Mouse (Mus musculus) midbrain, embryonic 13.5 days (tissue): ENCODE measurements around the gene Spag17. TPM values are rescaled to one million over a fixed set of nuclear protein-coding genes. Genes with fewer than 3 reads are reported as not detected.

Experiments used
- ATAC-seq: fragments of 200-750 bp; cut with Nextera tagmentation; 2 replicates; pipeline ENCODE4 v1.8.0; 2017; ENCODE audit warnings: mild to moderate bottlenecking, moderate TSS enrichment, moderate library complexity
- H3K27ac ChIP-seq: fragments of 300-500 bp; sonication (generic); 2 replicates; pipeline ENCODE4 v1.5.1; 2015; ENCODE audit warnings: inconsistent platforms, mild to moderate bottlenecking, moderate library complexity
- H3K27me3 ChIP-seq: fragments of 300-500 bp; sonication (generic); 2 replicates; pipeline ENCODE4 v1.6.1; 2015; ENCODE audit warnings: mild to moderate bottlenecking, inconsistent platforms
- H3K36me3 ChIP-seq: fragments of 300-500 bp; sonication (generic); 2 replicates; pipeline ENCODE4 v1.6.1; 2015; ENCODE audit warnings: mild to moderate bottlenecking, inconsistent platforms
- H3K4me1 ChIP-seq: fragments of 300-500 bp; sonication (generic); replicated peaks from 2 replicates; pipeline ENCODE4 v1.6.1; 2015; ENCODE audit warnings: inconsistent platforms
- H3K4me2 ChIP-seq: fragments of 300-500 bp; sonication (generic); replicated peaks from 2 replicates; pipeline ENCODE4 v1.6.1; 2015; ENCODE audit warnings: moderate library complexity, mild to moderate bottlenecking, inconsistent platforms
- H3K4me3 ChIP-seq: fragments of 300-500 bp; sonication (generic); replicated peaks from 2 replicates; pipeline ENCODE4 v1.5.1; 2015; ENCODE audit warnings: mild to moderate bottlenecking, inconsistent platforms
- H3K9ac ChIP-seq: fragments of 300-500 bp; sonication (generic); replicated peaks from 2 replicates; pipeline ENCODE4 v1.6.1; 2015; ENCODE audit warnings: mild to moderate bottlenecking, inconsistent platforms
- H3K9me3 ChIP-seq: fragments of 300-500 bp; sonication (generic); 2 replicates; pipeline ENCODE4 v1.6.1; 2016; ENCODE audit warnings: mild to moderate bottlenecking, inconsistent platforms
- WGBS: fragments of 180-500 bp; shearing (Covaris S2); methylation state at CpG from one replicate; pipeline ENCODE4 v1.1.7; 2015; 5-methylcytosine and 5-hydroxymethylcytosine counted together
- polyA plus RNA-seq: library from polyadenylated mRNA; unstranded; fragments of >200 nt; fragmentation: Nextera tagmentation; extraction: Ambion mirVana; gene quantifications from 2 replicates; pipeline ENCODE4 v1.2.1, GENCODE M21; 2015

Gene Spag17
- polyA plus RNA-seq, 1 experiment from 2014 or later, result 0.75 TPM

DNA sequence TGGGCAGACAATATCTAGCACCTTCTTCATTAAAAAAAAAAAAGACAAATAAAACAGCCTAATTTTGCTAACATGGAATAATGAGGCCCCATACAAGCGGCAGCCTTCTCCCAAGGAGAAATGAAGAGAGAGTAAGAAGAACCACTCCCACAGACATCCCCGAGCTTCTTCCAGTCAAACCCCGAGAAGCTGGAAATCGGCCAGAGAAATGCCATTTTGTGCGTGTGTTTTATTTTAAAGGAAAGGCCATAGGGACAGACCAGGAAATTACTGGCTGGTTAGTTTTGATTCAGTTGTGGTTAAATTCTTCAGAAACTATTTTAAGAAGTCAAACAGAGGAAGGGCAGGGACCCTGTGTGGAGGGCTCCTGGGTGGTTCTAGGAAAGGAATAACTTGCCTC lies 85.6 kb downstream of the Spag17 start:
- H3K4me1 ChIP-seq, result no peaks in the 10 kb centered on the region
- H3K27ac ChIP-seq, result no peak overlapping the region
- H3K36me3 ChIP-seq, result no peaks in the 10 kb centered on the region
- H3K4me2 ChIP-seq, result no peak overlapping the region
- H3K4me3 ChIP-seq, result no peak overlapping the region
- 77% methylated on average over 5 of the region's 5 CpGs for WGBS
- ATAC-seq, result no peak
- no peaks in the 10 kb centered on the region for H3K27me3 ChIP-seq
- H3K9ac ChIP-seq, result no peak overlapping the region
- no peaks in the 10 kb centered on the region for H3K9me3 ChIP-seq

GRCm38 (mm10) chr3:99981046-99981445 lies 95.8 kb downstream of the Spag17 start:
- WGBS, result 65% methylated on average over 7 of the region's 7 CpGs
- no peak overlapping the region for H3K4me2 ChIP-seq
- H3K36me3 ChIP-seq, result no peaks in the 10 kb centered on the region
- H3K27me3 ChIP-seq, result no peaks in the 10 kb centered on the region
- H3K4me3 ChIP-seq, result no peak overlapping the region
- H3K27ac ChIP-seq, result no peak overlapping the region
- ATAC-seq, result no peak
- no peaks in the 10 kb centered on the region for H3K9me3 ChIP-seq
- H3K4me1 ChIP-seq, result no peaks in the 10 kb centered on the region
- H3K9ac ChIP-seq, result no peak overlapping the region

DNA sequence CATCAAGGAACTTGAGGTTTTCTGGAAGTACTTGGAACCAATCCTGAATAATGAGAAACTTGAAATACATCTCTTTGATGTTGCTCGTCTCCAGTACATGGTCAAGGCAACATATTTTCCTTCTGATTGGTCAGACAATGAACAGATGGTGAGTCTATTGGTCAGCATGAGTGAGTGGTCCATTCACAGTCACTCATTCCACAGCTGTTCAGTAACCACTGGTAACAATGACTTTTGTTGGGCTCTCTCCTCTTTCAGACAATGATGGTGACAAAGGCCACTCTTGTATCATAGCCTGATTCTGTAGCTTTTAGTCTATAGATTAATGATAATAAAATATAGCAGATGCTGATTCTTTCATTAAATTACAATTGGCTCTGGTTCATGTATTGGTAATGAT lies 119.5 kb downstream of the Spag17 start:
- Histone ChIP-seq H3K9ac (no peak overlapping the region), H3K4me1 (no peaks in the 10 kb centered on the region), H3K4me3 (no peak overlapping the region), H3K27ac (no peak overlapping the region), H3K4me2 (no peak overlapping the region), H3K9me3 (no peaks in the 10 kb centered on the region), H3K36me3 (no peaks in the 10 kb centered on the region), H3K27me3 (no peaks in the 10 kb centered on the region)
- WGBS, result 35% methylated on average over 1 of the region's 1 CpGs
- ATAC-seq, result no peak

GRCm38 (mm10) chr3:100009807-100010206 lies 124.6 kb downstream of the Spag17 start:
- no peaks in the 10 kb centered on the region for H3K36me3 ChIP-seq
- no peaks in the 10 kb centered on the region for H3K27me3 ChIP-seq
- H3K9me3 ChIP-seq, result no peaks in the 10 kb centered on the region
- ATAC-seq, result no peak
- no peaks in the 10 kb centered on the region for H3K4me1 ChIP-seq
- no peak overlapping the region for H3K9ac ChIP-seq
- no peak overlapping the region for H3K4me2 ChIP-seq
- no peak overlapping the region for H3K4me3 ChIP-seq
- H3K27ac ChIP-seq, result no peak overlapping the region

DNA sequence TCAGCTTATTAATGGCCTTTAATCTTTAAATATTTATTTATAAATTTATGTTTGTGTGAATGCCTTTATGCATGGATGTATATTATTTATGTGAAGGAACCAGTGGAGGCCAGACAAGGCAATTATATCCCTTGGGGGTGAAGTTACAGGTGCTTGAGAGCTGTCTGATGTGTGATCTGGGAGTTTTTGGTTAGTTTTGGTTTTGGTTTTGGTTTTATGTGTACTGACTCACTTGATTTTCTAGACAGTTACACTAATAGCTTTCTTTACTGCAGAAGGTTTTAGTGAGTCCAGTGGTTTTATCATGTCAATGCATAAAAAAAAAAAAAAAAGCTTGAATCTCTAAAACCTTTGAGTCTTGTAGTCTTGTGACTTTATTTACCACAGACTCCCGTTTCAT lies 128.9 kb downstream of the Spag17 start:
- H3K4me2 ChIP-seq, result no peak overlapping the region
- no peaks in the 10 kb centered on the region for H3K27me3 ChIP-seq
- no peak for ATAC-seq
- no peak overlapping the region for H3K27ac ChIP-seq
- H3K9me3 ChIP-seq, result no peaks in the 10 kb centered on the region
- no peak overlapping the region for H3K9ac ChIP-seq
- 90% methylated on average over 1 of the region's 1 CpGs for WGBS
- H3K36me3 ChIP-seq, result no peaks in the 10 kb centered on the region
- no peak overlapping the region for H3K4me3 ChIP-seq
- no peaks in the 10 kb centered on the region for H3K4me1 ChIP-seq

DNA sequence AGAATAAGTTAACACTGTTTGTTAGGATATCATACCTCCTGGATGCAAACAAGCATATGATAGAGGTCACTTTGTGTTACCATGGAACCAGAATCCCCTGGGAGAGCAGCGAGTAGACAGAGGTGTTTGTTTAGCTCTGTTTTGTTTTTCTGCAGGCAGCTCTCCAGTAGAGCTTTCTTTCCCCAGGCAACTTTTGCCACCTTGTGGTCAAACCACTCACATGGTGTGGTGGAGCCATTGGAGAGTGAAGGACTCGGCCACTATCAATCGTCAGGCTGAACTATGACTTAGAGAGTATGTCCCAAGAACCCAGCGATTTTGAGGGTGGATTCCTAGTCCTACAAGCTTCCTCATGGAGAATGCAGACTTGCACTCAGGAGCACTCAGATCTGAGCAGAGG lies 146.1 kb downstream of the Spag17 start:
- H3K4me3 ChIP-seq, result no peak overlapping the region
- H3K9ac ChIP-seq, result no peak overlapping the region
- 46% methylated on average over 4 of the region's 4 CpGs for WGBS

GRCm38 (mm10) chr3:100032969-100033368 lies 147.8 kb downstream of the Spag17 start:
- WGBS, result 63% methylated on average over 1 of the region's 1 CpGs
- 0 out of 2 replicates have a peak, but pooled peaks cover 6% of the 10 kb centered on the region for H3K4me1 ChIP-seq
- no peak overlapping the region for H3K4me2 ChIP-seq
- H3K27me3 ChIP-seq, result no peaks in the 10 kb centered on the region
- H3K9ac ChIP-seq, result no peak overlapping the region
- no peak overlapping the region for H3K27ac ChIP-seq
- no peak overlapping the region for H3K4me3 ChIP-seq
- ATAC-seq, result no peak
- no peaks in the 10 kb centered on the region for H3K36me3 ChIP-seq
- no peaks in the 10 kb centered on the region for H3K9me3 ChIP-seq

More for the DNA sequence above, 146.1 kb downstream of the Spag17 start:
- Histone ChIP-seq H3K36me3 (no peaks in the 10 kb centered on the region), H3K9me3 (no peaks in the 10 kb centered on the region), H3K27me3 (no peaks in the 10 kb centered on the region), H3K4me2 (no peak overlapping the region), H3K4me1 (0 out of 2 replicates have a peak, but pooled peaks cover 6% of the 10 kb centered on the region), H3K27ac (no peak overlapping the region)
- peak; percentile 55; the same call in 1 of the 2 replicates for ATAC-seq

GRCm38 (mm10) chr3:100034366-100034956 lies 149.3 kb downstream of the Spag17 start:
- H3K27ac ChIP-seq, result no peak overlapping the region
- ATAC-seq, result no peak
- no peaks in the 10 kb centered on the region for H3K9me3 ChIP-seq
- no peaks in the 10 kb centered on the region for H3K27me3 ChIP-seq
- H3K4me1 ChIP-seq, result 0 out of 2 replicates have a peak, but pooled peaks cover 6% of the 10 kb centered on the region
- no peak overlapping the region for H3K4me2 ChIP-seq
- no peak overlapping the region for H3K9ac ChIP-seq
- H3K4me3 ChIP-seq, result no peak overlapping the region
- H3K36me3 ChIP-seq, result no peaks in the 10 kb centered on the region
- WGBS, result 55% methylated on average over 4 of the region's 4 CpGs

DNA sequence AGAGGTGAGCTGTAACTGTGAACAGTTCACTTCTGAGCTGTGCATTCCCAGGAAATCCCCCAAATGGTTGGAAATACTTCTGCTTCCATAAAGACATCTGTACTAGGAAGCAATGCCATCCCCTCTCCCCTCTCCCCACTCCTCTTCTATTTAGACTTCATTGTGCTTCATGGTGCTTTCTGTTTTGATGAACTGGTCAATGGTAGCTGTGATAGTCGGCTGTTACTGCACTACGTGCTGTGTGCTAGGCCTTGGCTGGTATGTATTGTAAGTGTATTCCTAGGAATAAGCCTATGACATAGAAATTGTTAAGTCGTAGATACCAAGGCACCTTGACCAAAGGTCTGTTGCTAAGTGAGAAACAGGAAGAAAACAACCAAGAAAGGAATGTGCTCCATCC lies 149.9 kb downstream of the Spag17 start:
- H3K4me1 ChIP-seq, result 0 out of 2 replicates have a peak, but pooled peaks cover 6% of the 10 kb centered on the region

DNA sequence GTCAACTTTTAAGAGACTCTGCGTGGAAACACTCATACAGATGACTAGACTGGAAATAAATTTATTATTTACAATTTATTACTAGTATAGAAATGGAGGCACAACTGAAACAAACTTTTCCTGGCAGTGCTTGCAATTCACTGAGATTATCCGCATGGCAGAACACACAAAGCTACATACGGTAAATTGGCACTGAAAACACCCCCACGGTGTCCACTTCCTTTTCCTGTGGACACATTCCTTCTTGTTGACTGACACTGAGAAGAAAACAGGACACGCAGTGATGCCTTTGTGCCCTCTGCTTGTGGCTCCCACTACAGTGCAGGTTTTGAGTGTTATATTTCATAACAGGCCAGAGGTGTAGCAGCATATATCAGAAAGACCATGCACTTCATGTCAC lies 151.6 kb downstream of the Spag17 start:
- Histone ChIP-seq H3K9me3 (no peaks in the 10 kb centered on the region), H3K27ac (no peak overlapping the region), H3K4me2 (no peak overlapping the region), H3K4me1 (0 out of 2 replicates have a peak, but pooled peaks cover 6% of the 10 kb centered on the region), H3K9ac (no peak overlapping the region), H3K36me3 (no peaks in the 10 kb centered on the region), H3K4me3 (no peak overlapping the region), H3K27me3 (no peaks in the 10 kb centered on the region)
- ATAC-seq, result no peak
- 78% methylated on average over 5 of the region's 5 CpGs for WGBS

More for the DNA sequence above, 149.9 kb downstream of the Spag17 start:
- Histone ChIP-seq H3K4me2 (no peak overlapping the region), H3K9ac (no peak overlapping the region), H3K9me3 (no peaks in the 10 kb centered on the region), H3K27me3 (no peaks in the 10 kb centered on the region), H3K4me3 (no peak overlapping the region), H3K36me3 (no peaks in the 10 kb centered on the region), H3K27ac (no peak overlapping the region)
- 64% methylated on average over 3 of the region's 3 CpGs for WGBS
- no peak for ATAC-seq

DNA sequence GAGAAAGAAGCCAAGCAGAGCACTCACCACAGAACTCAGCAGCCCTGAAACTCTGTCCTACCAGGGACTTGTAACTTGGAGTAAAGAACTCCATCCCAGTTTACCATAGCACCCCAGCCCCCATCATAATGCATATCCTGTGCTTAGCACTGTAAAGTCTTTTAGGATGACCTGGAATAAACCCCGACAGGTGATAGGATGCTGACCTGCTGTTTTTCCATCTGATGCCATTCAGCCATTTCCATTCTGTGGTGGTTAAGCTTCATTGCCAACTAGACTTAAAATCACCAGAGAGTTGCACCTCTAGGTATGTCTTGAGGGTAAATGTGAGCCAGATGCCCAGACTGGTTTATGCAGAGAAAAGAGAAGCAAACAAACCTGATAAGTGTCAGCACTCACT lies 189.2 kb downstream of the Spag17 start:
- Histone ChIP-seq H3K4me1 (no peaks in the 10 kb centered on the region), H3K4me2 (no peak overlapping the region), H3K9ac (no peak overlapping the region), H3K4me3 (no peak overlapping the region), H3K36me3 (no peaks in the 10 kb centered on the region), H3K27me3 (no peaks in the 10 kb centered on the region), H3K9me3 (no peaks in the 10 kb centered on the region), H3K27ac (no peak overlapping the region)
- no peak for ATAC-seq
- WGBS, result 94% methylated on average over 1 of the region's 1 CpGs

GRCm38 (mm10) chr3:100102386-100103092 lies 217.3 kb downstream of the Spag17 start:
- no peak overlapping the region for H3K27ac ChIP-seq
- WGBS, result 95% methylated on average over 3 of the region's 3 CpGs
- H3K9me3 ChIP-seq, result no peaks in the 10 kb centered on the region
- no peak overlapping the region for H3K9ac ChIP-seq
- H3K4me2 ChIP-seq, result no peak overlapping the region
- no peaks in the 10 kb centered on the region for H3K36me3 ChIP-seq
- H3K27me3 ChIP-seq, result no peaks in the 10 kb centered on the region
- no peaks in the 10 kb centered on the region for H3K4me1 ChIP-seq
- ATAC-seq, result no peak
- H3K4me3 ChIP-seq, result no peak overlapping the region
